Mouse (Mus musculus) spleen, adult 2 months (tissue): ENCODE data around the gene Armc12.

Experiments
- CTCF ChIP-seq: fragments of 200-500 bp; IDR thresholded peaks from 2 replicates; pipeline ENCODE4 v1.5.1; 2011; ENCODE audit warnings: mild to moderate bottlenecking, inconsistent platforms; ENCODE audit not compliant: insufficient read depth, insufficient read length, insufficient replicate concordance; ENCODE audit errors: extremely low read depth
- POLR2A ChIP-seq: fragments of 200-500 bp; IDR thresholded peaks from 2 replicates; pipeline ENCODE4 v1.6.1; 2011; ENCODE audit warnings: low read depth, low read length, inconsistent platforms

- no peak for TF ChIP-seq POLR2A
- TF ChIP-seq CTCF, result no peak
Measured at GRCm38 (mm10) chr17:28537881-28538280, 7.3 kb downstream of the Armc12 start.
